Mouse (Mus musculus): ENCODE results near the gene Shisal1. TPM values are rescaled to one million over a fixed set of nuclear protein-coding genes. Genes with fewer than 3 reads are reported as not detected.

The Shisal1 gene
- 1.3 and 2.4 TPM in 2 replicates for polyA plus RNA-seq (2015; fragmentation: Nextera tagmentation; extraction: Ambion mirVana)

DNA sequence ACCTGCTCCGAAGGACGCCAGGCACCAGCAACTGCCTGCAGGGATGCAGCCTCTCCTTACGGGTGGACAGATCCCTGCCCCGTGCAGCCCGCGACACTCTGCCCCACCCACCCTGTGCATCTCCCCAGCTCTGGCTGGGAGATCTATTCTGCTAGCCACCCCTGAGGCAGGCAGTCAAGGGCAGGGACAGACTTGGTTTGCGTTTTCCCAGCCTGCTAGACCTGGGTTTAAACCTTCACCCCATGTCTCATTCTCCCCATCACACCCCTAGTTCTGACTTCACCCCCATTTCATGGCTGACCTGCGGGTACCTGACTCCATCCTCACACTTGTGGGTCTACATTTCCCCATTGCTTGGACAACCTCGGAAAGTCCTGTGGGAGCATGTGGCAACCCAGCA, at the start of gene Shisal1:
TSS of gene Shisal1 (minus strand) at position 101 of the 400 bp plus-strand sequence.
- Histone ChIP-seq H3K4me3 (peak within 1 kb of the TSS; percentile 54), H3K4me1 (peaks cover 25% of the 10 kb centered on the region), H3K27ac (no peak within 1 kb of the TSS), H3K27me3 (peaks cover 92% of the 10 kb centered on the region), H3K36me3 (no peaks in the 10 kb centered on the region), H3K9ac (peak within 1 kb of the TSS; percentile 69), H3K4me2 (peak within 1 kb of the TSS; percentile 97), H3K9me3 (no peaks in the 10 kb centered on the region)
- 14% methylated on average over 9 of the region's 9 CpGs for WGBS
- ATAC-seq (ENCODE audit: insufficient number of reproducible peaks, insufficient read depth, low FRiP score, low TSS enrichment, low read depth), result no peak

- H3K36me3 ChIP-seq, result no peaks in the 10 kb centered on the region
- H3K27me3 ChIP-seq, result no peaks in the 10 kb centered on the region
- no peak overlapping the region for H3K27ac ChIP-seq
- H3K4me2 ChIP-seq, result no peak overlapping the region
- peaks cover 14% of the 10 kb centered on the region for H3K4me1 ChIP-seq
- no peak overlapping the region for H3K4me3 ChIP-seq
- WGBS, result 48% methylated on average over 7 of the region's 7 CpGs
- H3K9ac ChIP-seq, result no peak overlapping the region
- no peaks in the 10 kb centered on the region; the same call in 1 of the 2 replicates for H3K9me3 ChIP-seq
- ATAC-seq (ENCODE audit: insufficient number of reproducible peaks, insufficient read depth, low FRiP score, low TSS enrichment, low read depth), result no peak
These were observed 43.6 kb upstream of the Shisal1 start for GRCm38 (mm10) chr15:84490486-84490885.

- H3K27me3 ChIP-seq, result peaks cover 5% of the 10 kb centered on the region; the same call in 1 of the 2 replicates
- no peak overlapping the region for H3K4me2 ChIP-seq
- peaks cover 34% of the 10 kb centered on the region for H3K4me1 ChIP-seq
- WGBS, result 49% methylated on average over 4 of the region's 4 CpGs
- no peak for ATAC-seq (ENCODE audit: insufficient number of reproducible peaks, insufficient read depth, low FRiP score, low TSS enrichment, low read depth)
- no peak overlapping the region for H3K9ac ChIP-seq
- H3K9me3 ChIP-seq, result no peaks in the 10 kb centered on the region; the same call in 1 of the 2 replicates
- H3K36me3 ChIP-seq, result no peaks in the 10 kb centered on the region
- no peak overlapping the region for H3K4me3 ChIP-seq
- no peak overlapping the region for H3K27ac ChIP-seq
These were observed 37.4 kb upstream of the Shisal1 start for GRCm38 (mm10) chr15:84484255-84484654.

DNA sequence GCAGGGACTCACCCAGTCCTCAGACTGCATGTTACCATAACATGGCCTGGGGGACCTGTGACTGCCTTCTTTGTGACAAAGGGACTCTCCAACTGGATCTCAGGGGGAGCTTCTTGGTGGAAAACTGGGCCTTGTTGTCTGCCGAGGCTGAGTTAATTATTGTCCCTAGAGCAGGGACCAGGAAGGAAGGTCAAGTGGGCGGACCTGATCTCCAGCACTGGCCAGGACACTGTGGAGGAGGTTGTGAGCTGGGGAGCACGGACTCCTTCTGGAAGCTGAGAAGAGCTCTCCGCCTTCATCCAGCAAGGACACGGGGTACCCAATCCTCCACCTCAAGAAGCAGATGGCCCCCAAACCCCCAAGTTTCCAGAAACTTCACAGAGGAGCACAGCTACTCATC, 36.7 kb upstream of the Shisal1 start:
- Histone ChIP-seq H3K4me3 (no peak overlapping the region), H3K4me2 (no peak overlapping the region), H3K27ac (no peak overlapping the region), H3K27me3 (peaks cover 5% of the 10 kb centered on the region; the same call in 1 of the 2 replicates), H3K9me3 (no peaks in the 10 kb centered on the region; the same call in 1 of the 2 replicates), H3K36me3 (no peaks in the 10 kb centered on the region), H3K9ac (no peak overlapping the region), H3K4me1 (peaks cover 34% of the 10 kb centered on the region)
- 59% methylated on average over 5 of the region's 5 CpGs for WGBS
- no peak for ATAC-seq (ENCODE audit: insufficient number of reproducible peaks, insufficient read depth, low FRiP score, low TSS enrichment, low read depth)

GRCm38 (mm10) chr15:84481259-84481877, 34.5 kb upstream of the Shisal1 start:
- no peak overlapping the region for H3K4me3 ChIP-seq
- WGBS, result 42% methylated on average over 13 of the region's 13 CpGs
- no peak overlapping the region for H3K9ac ChIP-seq
- H3K4me1 ChIP-seq, result peaks cover 29% of the 10 kb centered on the region
- ATAC-seq (ENCODE audit: insufficient number of reproducible peaks, insufficient read depth, low FRiP score, low TSS enrichment, low read depth), result no peak
- no peak overlapping the region for H3K27ac ChIP-seq
- H3K9me3 ChIP-seq, result no peaks in the 10 kb centered on the region
- H3K27me3 ChIP-seq, result peaks cover 5% of the 10 kb centered on the region; the same call in 1 of the 2 replicates
- H3K36me3 ChIP-seq, result no peaks in the 10 kb centered on the region
- no peak overlapping the region for H3K4me2 ChIP-seq

DNA sequence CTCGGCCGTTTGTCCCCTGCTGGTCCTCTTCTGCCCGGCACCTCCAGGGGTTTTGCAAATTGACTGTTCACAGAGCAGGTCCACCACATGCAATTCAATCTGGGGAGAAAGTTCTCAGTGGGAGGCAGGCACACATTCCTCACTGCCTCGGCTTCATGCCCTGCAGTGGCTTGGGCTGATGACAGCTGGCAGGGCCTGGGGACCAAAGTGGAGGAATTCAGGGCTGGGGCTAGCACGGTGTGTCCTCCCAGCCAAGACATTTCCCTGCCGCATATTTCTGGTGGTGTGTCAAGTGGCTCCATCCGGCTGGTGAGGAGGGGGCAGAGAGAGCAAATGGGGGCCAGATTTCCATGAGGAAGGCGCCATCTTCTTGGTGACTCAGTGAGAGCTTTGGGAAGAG, 22.5 kb upstream of the Shisal1 start:
- H3K4me3 ChIP-seq, result no peak overlapping the region
- no peak overlapping the region for H3K27ac ChIP-seq
- no peaks in the 10 kb centered on the region for H3K9me3 ChIP-seq
- H3K36me3 ChIP-seq, result no peaks in the 10 kb centered on the region
- H3K4me2 ChIP-seq, result no peak overlapping the region
- ATAC-seq (ENCODE audit: insufficient number of reproducible peaks, insufficient read depth, low FRiP score, low TSS enrichment, low read depth), result no peak
- H3K4me1 ChIP-seq, result peaks cover 22% of the 10 kb centered on the region
- 19% methylated on average over 8 of the region's 8 CpGs for WGBS
- peaks cover 7% of the 10 kb centered on the region for H3K27me3 ChIP-seq
- no peak overlapping the region for H3K9ac ChIP-seq

DNA sequence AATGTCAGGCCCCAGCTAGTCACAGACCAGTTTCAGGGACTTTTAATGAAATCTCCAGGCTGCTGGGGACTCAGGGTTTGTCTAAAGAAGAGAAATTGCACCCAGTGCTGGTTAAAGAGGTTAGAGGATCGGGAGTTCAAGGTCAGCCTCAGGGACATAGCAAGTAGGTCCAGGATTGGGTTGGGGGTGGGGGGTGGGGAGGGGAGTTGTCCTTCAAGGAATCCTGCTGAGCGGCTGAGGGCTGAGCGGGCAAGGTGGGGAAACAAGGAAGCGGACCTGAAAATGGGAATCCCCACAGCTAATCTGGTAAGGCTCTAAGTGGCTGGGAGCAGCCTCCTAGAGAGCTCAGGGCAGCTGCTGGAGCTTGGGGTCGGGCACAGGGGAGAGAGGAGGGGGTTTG, 20.9 kb upstream of the Shisal1 start:
- Histone ChIP-seq H3K36me3 (no peaks in the 10 kb centered on the region), H3K9ac (no peak overlapping the region), H3K4me1 (peaks cover 22% of the 10 kb centered on the region), H3K27ac (no peak overlapping the region), H3K4me3 (no peak overlapping the region), H3K4me2 (no peak overlapping the region), H3K9me3 (no peaks in the 10 kb centered on the region), H3K27me3 (peaks cover 7% of the 10 kb centered on the region)
- ATAC-seq (ENCODE audit: insufficient number of reproducible peaks, insufficient read depth, low FRiP score, low TSS enrichment, low read depth), result no peak
- WGBS, result 46% methylated on average over 5 of the region's 5 CpGs

GRCm38 (mm10) chr15:84466458-84467267, 19.8 kb upstream of the Shisal1 start:
- Histone ChIP-seq H3K4me2 (no peak overlapping the region), H3K4me3 (no peak overlapping the region), H3K36me3 (no peaks in the 10 kb centered on the region), H3K4me1 (peaks cover 22% of the 10 kb centered on the region), H3K9ac (no peak overlapping the region), H3K27ac (no peak overlapping the region), H3K9me3 (no peaks in the 10 kb centered on the region), H3K27me3 (peaks cover 7% of the 10 kb centered on the region)
- WGBS, result 46% methylated on average over 13 of the region's 13 CpGs
- no peak for ATAC-seq (ENCODE audit: insufficient number of reproducible peaks, insufficient read depth, low FRiP score, low TSS enrichment, low read depth)

DNA sequence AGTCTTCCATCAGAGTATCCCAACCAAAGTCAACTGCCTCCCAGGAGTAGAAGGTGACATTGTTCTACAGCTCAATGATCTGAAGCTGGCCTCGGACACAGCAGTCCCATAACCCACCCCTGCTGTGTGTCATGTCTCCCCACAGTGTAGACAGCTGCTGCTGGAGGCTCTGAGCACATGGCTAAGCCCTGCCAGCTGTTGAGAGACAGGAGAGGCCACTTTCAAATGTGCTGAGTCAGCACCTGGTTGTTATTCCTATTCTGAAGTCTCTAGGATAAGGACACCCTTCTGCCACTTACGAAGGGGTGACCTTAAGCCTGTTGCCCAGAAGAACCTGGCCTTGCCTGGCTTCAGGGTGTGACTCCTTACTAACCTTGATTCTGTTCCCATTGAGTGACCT, 14.5 kb upstream of the Shisal1 start:
- no peak overlapping the region for H3K9ac ChIP-seq
- peaks cover 2% of the 10 kb centered on the region; the same call in 1 of the 2 replicates for H3K4me1 ChIP-seq
- H3K27ac ChIP-seq, result no peak overlapping the region
- no peaks in the 10 kb centered on the region for H3K27me3 ChIP-seq
- H3K9me3 ChIP-seq, result no peaks in the 10 kb centered on the region
- H3K36me3 ChIP-seq, result no peaks in the 10 kb centered on the region
- no peak overlapping the region for H3K4me2 ChIP-seq
- no peak for ATAC-seq (ENCODE audit: insufficient number of reproducible peaks, insufficient read depth, low FRiP score, low TSS enrichment, low read depth)
- H3K4me3 ChIP-seq, result no peak overlapping the region
- 75% methylated on average over 2 of the region's 2 CpGs for WGBS

GRCm38 (mm10) chr15:84458983-84459382, 12.1 kb upstream of the Shisal1 start:
- Histone ChIP-seq H3K27me3 (no peaks in the 10 kb centered on the region), H3K4me1 (no peaks in the 10 kb centered on the region), H3K4me3 (no peak overlapping the region), H3K9ac (no peak overlapping the region), H3K4me2 (no peak overlapping the region), H3K9me3 (no peaks in the 10 kb centered on the region), H3K27ac (no peak overlapping the region), H3K36me3 (no peaks in the 10 kb centered on the region)
- no peak for ATAC-seq (ENCODE audit: insufficient number of reproducible peaks, insufficient read depth, low FRiP score, low TSS enrichment, low read depth)
- WGBS, result 70% methylated on average over 6 of the region's 6 CpGs

DNA sequence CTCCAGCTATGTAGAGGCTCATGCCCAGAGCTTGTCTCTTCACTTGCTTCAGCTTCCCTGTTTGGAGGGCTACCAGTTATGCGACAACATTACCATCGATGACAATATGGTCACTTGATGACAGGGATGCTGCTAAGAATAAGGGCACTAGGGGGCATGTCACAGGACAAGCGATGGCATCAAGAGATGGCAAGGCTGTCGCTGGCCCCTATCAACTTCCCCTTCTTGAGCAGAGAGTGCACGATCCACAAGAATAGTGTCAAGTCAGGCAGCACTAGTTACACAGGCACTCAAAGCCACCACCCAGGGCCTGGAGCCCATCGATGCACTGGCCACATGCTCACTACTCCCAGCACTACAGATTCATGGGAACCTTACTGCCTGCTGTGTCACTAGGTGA, 8.4 kb upstream of the Shisal1 start:
- peaks cover 19% of the 10 kb centered on the region for H3K27me3 ChIP-seq
- peaks cover 7% of the 10 kb centered on the region for H3K4me1 ChIP-seq
- H3K4me2 ChIP-seq, result no peak overlapping the region
- ATAC-seq (ENCODE audit: insufficient number of reproducible peaks, insufficient read depth, low FRiP score, low TSS enrichment, low read depth), result no peak
- no peak overlapping the region for H3K9ac ChIP-seq
- no peaks in the 10 kb centered on the region for H3K9me3 ChIP-seq
- H3K4me3 ChIP-seq, result no peak overlapping the region
- 92% methylated on average over 6 of the region's 6 CpGs for WGBS
- H3K27ac ChIP-seq, result no peak overlapping the region
- H3K36me3 ChIP-seq, result no peaks in the 10 kb centered on the region

DNA sequence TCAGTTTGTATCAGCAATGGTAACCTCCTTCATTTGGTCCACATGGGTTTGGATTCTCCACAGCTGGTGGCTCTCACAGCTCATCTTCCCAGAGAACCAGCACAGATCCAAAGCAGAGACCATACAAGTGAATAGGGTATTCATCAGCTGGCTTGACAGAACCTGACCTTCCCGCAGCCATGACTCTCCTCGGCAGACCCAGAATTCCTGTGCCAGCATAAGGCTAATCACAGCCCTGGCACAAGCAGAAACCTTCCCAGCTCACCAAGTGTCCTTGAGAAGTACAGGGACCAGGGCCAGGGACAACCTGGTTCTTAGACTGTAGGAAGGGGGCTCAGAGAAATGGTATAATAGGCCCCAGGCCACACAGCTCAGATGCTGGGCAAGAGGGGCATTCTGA, 6.2 kb upstream of the Shisal1 start:
- no peak overlapping the region for H3K27ac ChIP-seq
- H3K4me3 ChIP-seq, result no peak overlapping the region
- ATAC-seq (ENCODE audit: insufficient number of reproducible peaks, insufficient read depth, low FRiP score, low TSS enrichment, low read depth), result no peak
- no peaks in the 10 kb centered on the region for H3K36me3 ChIP-seq
- peaks cover 9% of the 10 kb centered on the region for H3K4me1 ChIP-seq
- no peaks in the 10 kb centered on the region for H3K9me3 ChIP-seq
- H3K27me3 ChIP-seq, result peaks cover 39% of the 10 kb centered on the region
- WGBS, result 87% methylated on average over 2 of the region's 2 CpGs
- no peak overlapping the region for H3K9ac ChIP-seq
- H3K4me2 ChIP-seq, result no peak overlapping the region

All from embryonic facial prominence, embryonic 13.5 days (tissue).